Mouse (Mus musculus) heart, postnatal 0 days (tissue): ENCODE data around the gene Fgfr2. TPM values are rescaled to one million over a fixed set of nuclear protein-coding genes. Genes with fewer than 3 reads are reported as not detected.

Source experiments
- ATAC-seq: fragments of 200-750 bp; cut with Nextera tagmentation; 2 replicates; pipeline ENCODE4 v1.8.0; 2017; ENCODE audit warnings: low read depth, moderate number of reproducible peaks, moderate library complexity; ENCODE audit not compliant: insufficient read depth
- DNase-seq: peaks from one replicate; pipeline ENCODE4 v3.0.0-alpha.2; 2016; ENCODE audit warnings: low spot score
- H3K27ac ChIP-seq: fragments of 300-500 bp; sonication (generic); 2 replicates; pipeline ENCODE4 v1.5.1; 2014; ENCODE audit warnings: low read depth, mild to moderate bottlenecking
- H3K27me3 ChIP-seq: fragments of 300-500 bp; sonication (generic); 2 replicates; pipeline ENCODE4 v1.6.1; 2014; ENCODE audit warnings: low read length, mixed read lengths; ENCODE audit not compliant: control insufficient read depth, insufficient read depth
- H3K36me3 ChIP-seq: fragments of 300-500 bp; sonication (generic); replicated peaks from 2 replicates; pipeline ENCODE4 v1.6.1; 2014; ENCODE audit warnings: low read length, mixed read lengths; ENCODE audit not compliant: control insufficient read depth, insufficient read depth
- H3K4me1 ChIP-seq: fragments of 300-500 bp; sonication (generic); 2 replicates; pipeline ENCODE4 v1.6.1; 2014; ENCODE audit warnings: antibody characterized with exemption; ENCODE audit not compliant: control insufficient read depth, insufficient read depth
- H3K4me2 ChIP-seq: fragments of 300-500 bp; sonication (generic); 2 replicates; pipeline ENCODE4 v1.6.1; 2014; ENCODE audit warnings: low read depth, mild to moderate bottlenecking, low read length, moderate library complexity
- H3K4me3 ChIP-seq: fragments of 300-500 bp; sonication (generic); 2 replicates; pipeline ENCODE4 v1.5.1; 2014; ENCODE audit warnings: low read depth, low read length
- H3K9ac ChIP-seq: fragments of 300-500 bp; sonication (generic); replicated peaks from 2 replicates; pipeline ENCODE4 v1.6.1; 2014; ENCODE audit warnings: low read depth, low read length, mixed read lengths
- H3K9me3 ChIP-seq: fragments of 300-500 bp; sonication (generic); replicated peaks from 2 replicates; pipeline ENCODE4 v1.6.1; 2016; ENCODE audit warnings: low read length; ENCODE audit not compliant: control insufficient read depth
- CTCF ChIP-seq: IDR thresholded peaks from 2 replicates; pipeline ENCODE4 v1.5.1; 2016; ENCODE audit warnings: antibody characterized with exemption, control low read depth, low read depth
- EP300 ChIP-seq: IDR thresholded peaks from 2 replicates; pipeline ENCODE4 v1.6.1; 2016; ENCODE audit warnings: antibody characterized with exemption, low read depth
- WGBS: fragments of 180-500 bp; shearing (Covaris S2); extraction: QIAGEN DNeasy Blood & Tissue Kit; methylation state at CpG from one replicate; pipeline ENCODE4 v1.1.7; 2014; 5-methylcytosine and 5-hydroxymethylcytosine counted together
- polyA plus RNA-seq: library from polyadenylated mRNA; unstranded; fragments of >200 nt; fragmentation: Nextera tagmentation; extraction: Ambion mirVana; gene quantifications from 2 replicates; pipeline ENCODE4 v1.2.1, GENCODE M21; 2015
- total RNA-seq: library from RNA; depleted of rRNA; stranded (reverse); fragments of >200 nt; gene quantifications from 2 replicates; pipeline ENCODE4 v1.2.3, GENCODE M21; 2014; ENCODE audit warnings: low replicate concordance

Gene Fgfr2
- total and polyA plus RNA-seq, 2 experiments from 2014 or later = 3.8 to 11.5 TPM

DNA sequence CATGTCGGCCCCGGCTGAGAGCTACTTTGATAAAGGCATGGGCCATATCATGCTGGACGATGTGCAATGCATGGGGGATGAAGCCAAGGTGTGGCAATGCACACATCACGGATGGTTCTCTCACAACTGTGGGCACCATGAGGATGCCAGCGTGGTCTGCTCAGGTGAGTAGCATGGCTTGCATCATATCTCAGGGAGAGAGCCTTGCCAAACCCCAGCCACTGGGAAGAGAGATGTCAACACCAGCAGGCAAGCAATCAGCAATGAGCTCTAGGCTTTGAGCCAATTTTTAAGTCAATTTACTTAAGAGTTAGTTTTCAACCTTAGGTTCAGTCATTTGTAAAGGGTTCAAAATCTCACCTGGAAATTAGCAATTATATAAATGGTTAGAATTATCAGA, 1866.3 kb downstream of the Fgfr2 start:
- ATAC-seq (no peak), DNase-seq (no peak)
- Histone ChIP-seq H3K27ac (no peak overlapping the region), H3K4me1 (no peaks in the 10 kb centered on the region), H3K27me3 (no peaks in the 10 kb centered on the region), H3K4me3 (no peak overlapping the region), H3K4me2 (no peak overlapping the region), H3K9ac (no peak overlapping the region), H3K36me3 (no peaks in the 10 kb centered on the region), H3K9me3 (no peaks in the 10 kb centered on the region)
- 74% methylated on average over 5 of the region's 5 CpGs for WGBS
- TF ChIP-seq CTCF = no peak
- no peak for TF ChIP-seq EP300

DNA sequence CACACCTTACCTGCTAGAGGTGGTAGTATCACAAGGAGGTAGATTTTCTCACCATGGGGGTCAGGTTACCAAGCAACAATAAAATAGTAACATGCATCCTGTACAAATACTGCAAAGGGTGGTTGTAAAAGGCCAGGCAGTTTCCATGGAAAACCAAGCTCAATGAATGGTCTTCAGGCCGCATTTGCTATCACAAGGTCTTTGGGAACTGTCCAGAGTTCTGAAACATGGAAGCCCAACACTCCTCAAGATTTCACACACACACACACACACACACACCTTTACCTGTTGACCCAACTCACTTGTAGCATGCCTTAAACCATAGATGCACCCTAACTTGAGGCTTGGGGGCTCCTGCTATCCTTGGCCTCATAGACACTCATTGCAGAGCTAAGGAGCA, 1878.2 kb downstream of the Fgfr2 start:
- no peak for TF ChIP-seq EP300
- no peak for TF ChIP-seq CTCF
- no peaks in the 10 kb centered on the region for H3K9me3 ChIP-seq
- H3K36me3 ChIP-seq = no peaks in the 10 kb centered on the region
- H3K4me1 ChIP-seq = no peaks in the 10 kb centered on the region
- H3K9ac ChIP-seq = no peak overlapping the region
- 5% methylated on average over 1 of the region's 1 CpGs for WGBS
- DNase-seq (no peak), ATAC-seq (no peak)
- no peak overlapping the region for H3K4me2 ChIP-seq
- H3K4me3 ChIP-seq = no peak overlapping the region
- H3K27ac ChIP-seq = no peak overlapping the region
- H3K27me3 ChIP-seq = no peaks in the 10 kb centered on the region

DNA sequence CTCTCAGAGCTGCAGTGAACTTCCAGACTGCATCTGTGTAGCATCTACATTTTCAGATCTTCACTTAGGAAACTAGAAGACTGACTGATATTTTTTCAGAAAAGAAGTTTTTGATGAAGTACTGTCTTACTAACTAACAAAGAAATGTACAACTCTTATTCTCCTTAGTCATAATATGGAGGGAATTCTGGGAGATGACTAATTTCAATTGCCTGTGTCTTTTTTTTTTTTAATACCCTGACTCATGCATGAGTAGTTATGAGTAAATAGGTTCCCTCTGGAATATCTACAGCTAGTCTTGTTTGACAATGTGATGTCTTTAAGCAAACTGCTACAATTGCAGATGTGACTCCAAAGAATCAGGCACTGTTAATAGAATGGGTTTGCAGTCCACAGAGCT, 1887.1 kb downstream of the Fgfr2 start:
- TF ChIP-seq EP300 (no peak), CTCF (no peak)
- H3K4me3 ChIP-seq = no peak overlapping the region
- ATAC-seq = no peak
- no peak for DNase-seq
- H3K9me3 ChIP-seq = no peaks in the 10 kb centered on the region
- no peaks in the 10 kb centered on the region for H3K36me3 ChIP-seq
- H3K4me2 ChIP-seq = no peak overlapping the region
- no peak overlapping the region for H3K27ac ChIP-seq
- no peaks in the 10 kb centered on the region for H3K4me1 ChIP-seq
- H3K9ac ChIP-seq = no peak overlapping the region
- H3K27me3 ChIP-seq = no peaks in the 10 kb centered on the region

DNA sequence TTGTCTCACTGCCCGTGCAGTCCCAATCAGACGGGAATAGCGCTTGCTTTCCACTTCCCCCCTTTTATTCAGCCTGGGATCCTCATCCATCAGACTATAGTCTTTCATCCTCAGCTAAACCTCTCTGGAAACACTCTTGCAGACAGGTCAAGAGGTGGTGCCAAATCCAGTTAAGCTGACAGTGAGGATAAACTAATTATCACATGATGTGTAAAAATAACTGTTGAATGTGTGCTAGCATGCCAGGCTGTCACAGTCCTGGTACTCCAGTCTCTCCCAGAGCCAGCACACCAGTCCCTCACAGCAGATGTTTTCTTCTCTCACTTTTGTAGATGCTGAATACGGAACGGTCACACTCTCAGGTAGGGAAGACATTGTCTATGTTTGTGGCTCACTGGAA, 1900.1 kb downstream of the Fgfr2 start:
- H3K27me3 ChIP-seq = no peaks in the 10 kb centered on the region
- H3K9ac ChIP-seq = no peak overlapping the region
- no peaks in the 10 kb centered on the region for H3K4me1 ChIP-seq
- no peak overlapping the region for H3K4me2 ChIP-seq
- WGBS = 45% methylated on average over 5 of the region's 5 CpGs
- DNase-seq (peak; percentile 22), ATAC-seq (peak; percentile 44; the same call in 1 of the 2 replicates)
- TF ChIP-seq EP300 (no peak), CTCF (no peak)
- no peak overlapping the region for H3K4me3 ChIP-seq
- no peak overlapping the region for H3K27ac ChIP-seq
- H3K36me3 ChIP-seq = no peaks in the 10 kb centered on the region
- no peaks in the 10 kb centered on the region for H3K9me3 ChIP-seq

DNA sequence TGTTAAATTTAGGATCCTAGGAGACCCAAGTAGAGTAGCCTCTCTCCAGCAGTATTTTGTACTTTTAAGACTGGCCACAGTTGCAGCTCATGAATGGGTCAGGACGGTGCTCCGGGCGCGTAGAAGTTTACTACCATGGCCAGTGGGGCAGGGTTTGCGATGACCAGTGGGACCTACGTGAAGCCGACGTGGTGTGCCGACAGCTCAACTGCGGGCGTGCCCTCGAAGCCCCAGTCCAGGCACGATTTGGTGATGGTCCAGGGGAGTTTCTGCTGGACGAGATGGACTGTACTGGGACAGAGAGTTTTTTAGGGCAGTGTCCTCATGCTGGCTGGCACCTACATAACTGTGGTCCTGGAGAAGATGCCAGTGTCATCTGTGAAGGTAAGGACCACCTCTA, 1935.2 kb downstream of the Fgfr2 start:
- no peaks in the 10 kb centered on the region for H3K9me3 ChIP-seq
- DNase-seq = no peak
- TF ChIP-seq EP300 (no peak), CTCF (no peak)

DNA sequence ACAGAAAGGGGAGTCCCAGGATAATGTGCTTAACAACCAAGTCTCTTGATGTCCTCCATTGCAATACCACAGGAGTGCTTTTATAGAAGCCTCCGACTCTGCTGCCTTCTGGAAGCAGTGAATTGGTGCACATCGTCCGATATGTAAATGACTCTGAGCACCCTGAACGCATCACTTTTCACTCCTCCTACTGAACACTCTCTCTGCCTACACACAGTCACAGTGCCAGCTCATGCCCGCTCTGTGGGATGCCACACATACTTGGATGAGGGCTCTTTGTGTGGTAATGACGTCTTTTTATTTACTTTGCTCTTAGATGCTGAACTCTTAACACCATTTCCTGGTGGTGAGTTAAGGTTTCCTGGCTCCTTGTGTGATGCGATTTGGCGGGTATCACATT, 1936.1 kb downstream of the Fgfr2 start:
- DNase-seq (no peak), ATAC-seq (no peak)
- Histone ChIP-seq H3K27ac (no peak overlapping the region), H3K27me3 (no peaks in the 10 kb centered on the region), H3K4me3 (no peak overlapping the region), H3K4me2 (no peak overlapping the region), H3K9me3 (no peaks in the 10 kb centered on the region), H3K36me3 (no peaks in the 10 kb centered on the region), H3K9ac (no peak overlapping the region), H3K4me1 (no peaks in the 10 kb centered on the region)
- 63% methylated on average over 8 of the region's 8 CpGs for WGBS
- TF ChIP-seq EP300 = no peak
- no peak for TF ChIP-seq CTCF

More for the DNA sequence above, 1935.2 kb downstream of the Fgfr2 start:
- Histone ChIP-seq H3K36me3 (no peaks in the 10 kb centered on the region), H3K27ac (no peak overlapping the region), H3K4me2 (no peak overlapping the region), H3K9ac (no peak overlapping the region), H3K4me1 (no peaks in the 10 kb centered on the region), H3K27me3 (no peaks in the 10 kb centered on the region), H3K4me3 (no peak overlapping the region)
- ATAC-seq = no peak
- 84% methylated on average over 14 of the region's 14 CpGs for WGBS
